Mouse (Mus musculus) spleen, adult 18-20 months (tissue): ENCODE results near the gene Rbm20.

Source experiments
- DNase-seq, 2 experiments: peaks; one replicate each; pipeline ENCODE4 v3.0.0; 2022; ENCODE audit warnings: mixed read lengths in 2 of 2

Gene Rbm20

GRCm38 (mm10) chr19:53855781-53856180 is 178.7 kb downstream of the Rbm20 start:
- no peak for DNase-seq

GRCm38 (mm10) chr19:53856794-53857193 is 179.7 kb downstream of the Rbm20 start:
- no peak for DNase-seq

GRCm38 (mm10) chr19:53857962-53858361 is 180.9 kb downstream of the Rbm20 start:
- no peak for DNase-seq

GRCm38 (mm10) chr19:53859149-53859548 is 182.0 kb downstream of the Rbm20 start:
- DNase-seq, result no peak

- no peak for DNase-seq
Observed at GRCm38 (mm10) chr19:53859593-53859992, 182.5 kb downstream of the Rbm20 start.

- DNase-seq, result no peak
Observed at GRCm38 (mm10) chr19:53861346-53861745, 184.2 kb downstream of the Rbm20 start.

GRCm38 (mm10) chr19:53862573-53863246 is 185.6 kb downstream of the Rbm20 start:
- DNase-seq, result no peak

- no peak for DNase-seq
Observed at GRCm38 (mm10) chr19:53867238-53867637, 190.1 kb downstream of the Rbm20 start.

- no peak for DNase-seq
Observed at GRCm38 (mm10) chr19:53868125-53868524, 191.0 kb downstream of the Rbm20 start.

- DNase-seq, result no peak
Observed at GRCm38 (mm10) chr19:53868796-53869195, 191.7 kb downstream of the Rbm20 start.

GRCm38 (mm10) chr19:53869427-53870385 is 192.6 kb downstream of the Rbm20 start:
- peak in 1 of 2 experiments; percentile 50 for DNase-seq

GRCm38 (mm10) chr19:53870568-53870967 is 193.5 kb downstream of the Rbm20 start:
- no peak for DNase-seq

- DNase-seq, result no peak
Observed at GRCm38 (mm10) chr19:53871502-53871901, 194.4 kb downstream of the Rbm20 start.

- DNase-seq, result no peak
Observed at GRCm38 (mm10) chr19:53872994-53873713, 196.0 kb downstream of the Rbm20 start.

GRCm38 (mm10) chr19:53875246-53875645 is 198.1 kb downstream of the Rbm20 start:
- DNase-seq, result no peak

- no peak for DNase-seq
Observed at GRCm38 (mm10) chr19:53877779-53878178, 200.7 kb downstream of the Rbm20 start.

GRCm38 (mm10) chr19:53880460-53880859 is 203.4 kb downstream of the Rbm20 start:
- no peak for DNase-seq

GRCm38 (mm10) chr19:53881786-53882185 is 204.7 kb downstream of the Rbm20 start:
- no peak for DNase-seq

GRCm38 (mm10) chr19:53885450-53885849 is 208.3 kb downstream of the Rbm20 start:
- DNase-seq, result no peak

- DNase-seq, result no peak
Observed at GRCm38 (mm10) chr19:53886576-53887370, 209.7 kb downstream of the Rbm20 start.

GRCm38 (mm10) chr19:53887822-53888221 is 210.7 kb downstream of the Rbm20 start:
- DNase-seq, result no peak

GRCm38 (mm10) chr19:53888331-53888730 is 211.2 kb downstream of the Rbm20 start:
- DNase-seq, result no peak
